Mouse (Mus musculus): ENCODE results near the gene Tex21.
A peak's percentile ranks its signal among the peaks of the same experiment; 100 is the strongest.

Tex21 gene

GRCm38 (mm10) chr12:76246646-76247045 is at the start of gene Tex21:
Tex21 (minus strand) TSS chr12:76246746.
- DNase-seq: no peak

- DNase-seq: peak; percentile 63
Observed at GRCm38 (mm10) chr12:76293192-76293591, 46.6 kb upstream of the Tex21 start.

- DNase-seq: no peak
Observed at GRCm38 (mm10) chr12:76290271-76290670, 43.7 kb upstream of the Tex21 start.

- no peak for DNase-seq
Observed at GRCm38 (mm10) chr12:76289428-76289827, 42.9 kb upstream of the Tex21 start.

GRCm38 (mm10) chr12:76288494-76288893 is 41.9 kb upstream of the Tex21 start:
- DNase-seq: no peak

- no peak for DNase-seq
Observed at GRCm38 (mm10) chr12:76287986-76288385, 41.4 kb upstream of the Tex21 start.

- DNase-seq: no peak
Observed at GRCm38 (mm10) chr12:76285418-76285817, 38.9 kb upstream of the Tex21 start.

- DNase-seq: no peak
Observed at GRCm38 (mm10) chr12:76282532-76283173, 36.1 kb upstream of the Tex21 start.

- DNase-seq: no peak
Observed at GRCm38 (mm10) chr12:76282132-76282531, 35.6 kb upstream of the Tex21 start.

GRCm38 (mm10) chr12:76281111-76281660 is 34.6 kb upstream of the Tex21 start:
- no peak for DNase-seq

GRCm38 (mm10) chr12:76280556-76280955 is 34.0 kb upstream of the Tex21 start:
- no peak for DNase-seq

- DNase-seq: no peak
Observed at GRCm38 (mm10) chr12:76278209-76278608, 31.7 kb upstream of the Tex21 start.

- no peak for DNase-seq
Observed at GRCm38 (mm10) chr12:76272610-76273524, 26.3 kb upstream of the Tex21 start.

- DNase-seq: no peak
Observed at GRCm38 (mm10) chr12:76271516-76271915, 25.0 kb upstream of the Tex21 start.

GRCm38 (mm10) chr12:76269196-76269595 is 22.6 kb upstream of the Tex21 start:
- no peak for DNase-seq

- peak; percentile 54 for DNase-seq
Observed at GRCm38 (mm10) chr12:76268686-76269085, 22.1 kb upstream of the Tex21 start.

- peak; percentile 29 for DNase-seq
Observed at GRCm38 (mm10) chr12:76266875-76267274, 20.3 kb upstream of the Tex21 start.

- DNase-seq: no peak
Observed at GRCm38 (mm10) chr12:76265001-76265400, 18.5 kb upstream of the Tex21 start.

GRCm38 (mm10) chr12:76264325-76264965 is 17.9 kb upstream of the Tex21 start:
- peak; percentile 59 for DNase-seq

- DNase-seq: no peak
Observed at GRCm38 (mm10) chr12:76263876-76264275, 17.3 kb upstream of the Tex21 start.

- no peak for DNase-seq
Observed at GRCm38 (mm10) chr12:76262918-76263317, 16.4 kb upstream of the Tex21 start.

GRCm38 (mm10) chr12:76261556-76261955 is 15.0 kb upstream of the Tex21 start:
- DNase-seq: no peak

- no peak for DNase-seq
Observed at GRCm38 (mm10) chr12:76260673-76261072, 14.1 kb upstream of the Tex21 start.

Measured in cerebellum, adult 8-10 months (tissue).